Mouse (Mus musculus) left cerebral cortex, adult 18-20 months (tissue): ENCODE results near the gene Hsd17b12. TPM values are rescaled to one million over a fixed set of nuclear protein-coding genes. Genes with fewer than 3 reads are reported as not detected.

Experiments used
- DNase-seq, 2 experiments: peaks; one replicate each; pipeline ENCODE4 v3.0.0; 2021 to 2022; ENCODE audit warnings: low spot score in 2 of 2, mixed read lengths in 1 of 2
- microRNA-seq, 2 experiments: library from miRNA; unstranded; fragments of <30 nt; microRNA quantifications; one replicate each; pipeline ENCODE4 v1.2.0; 2021
- total RNA-seq, 2 experiments: library from RNA; stranded (reverse); gene quantifications; 2 replicates each; pipeline ENCODE4 v1.2.3; 2021

The Hsd17b12 gene
- total RNA-seq, 2 experiments from 2014 or later = 75.3 to 82.1 TPM

GRCm38 (mm10) chr2:94024637-94025036, 133.1 kb downstream of the Hsd17b12 start:
- no peak for DNase-seq

DNA sequence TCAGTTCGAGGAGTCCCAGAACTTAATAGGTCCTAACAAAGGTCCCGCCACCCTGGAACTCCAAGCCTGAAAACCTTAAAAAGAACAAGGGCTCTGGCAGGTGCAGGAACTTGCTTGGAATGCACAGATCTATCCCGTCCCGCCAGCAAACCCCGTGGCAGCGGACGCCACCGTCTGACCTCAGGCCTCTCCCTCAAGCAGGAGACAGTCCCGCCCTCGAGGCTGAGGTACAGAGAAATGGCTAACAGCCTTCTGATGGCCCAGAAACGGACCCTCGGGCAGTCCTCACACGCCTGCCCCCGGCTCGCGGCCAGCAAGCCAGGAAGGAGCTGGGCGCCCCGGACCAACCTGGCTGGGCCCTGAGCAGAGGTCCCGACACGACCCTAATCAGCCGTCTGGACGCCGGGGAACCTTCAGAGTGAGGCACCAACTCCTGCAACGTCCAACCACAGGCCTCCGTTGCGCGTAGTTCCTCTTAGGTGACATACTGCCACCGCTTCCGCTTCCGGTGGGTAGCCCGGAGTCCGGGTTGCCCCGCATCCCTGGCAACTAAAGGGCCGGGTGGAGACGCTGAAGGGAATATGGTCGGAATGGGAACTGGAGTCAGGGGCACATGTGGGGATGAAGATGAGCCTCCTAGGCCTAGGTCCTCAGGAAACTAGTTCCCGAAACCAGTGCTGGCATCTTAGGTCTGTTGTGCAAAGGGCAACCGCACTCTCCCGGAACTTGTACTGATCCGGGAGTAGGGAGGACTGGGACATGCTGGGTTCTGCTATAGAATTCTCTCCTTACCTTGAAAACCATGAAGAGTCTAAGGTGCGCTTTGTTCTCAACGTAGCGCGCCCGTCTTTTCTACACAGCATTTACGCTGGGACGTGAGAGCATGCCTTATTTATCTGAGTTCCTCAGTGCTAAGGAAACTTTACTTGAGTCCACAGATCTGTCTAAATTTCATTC, 147.2 kb downstream of the Hsd17b12 start, which contains the start of gene Alkbh3:
Gene Alkbh3 (minus strand): TSS at position 473 of the 957 bp plus-strand sequence.
- DNase-seq = peak; percentile 93 to 94

- peak; percentile 87 to 96 for DNase-seq
These were observed 155.4 kb downstream of the Hsd17b12 start for GRCm38 (mm10) chr2:94002331-94002730.

GRCm38 (mm10) chr2:94001918-94002317, 155.8 kb downstream of the Hsd17b12 start:
- DNase-seq = no peak

- no peak for DNase-seq
These were observed 156.4 kb downstream of the Hsd17b12 start for GRCm38 (mm10) chr2:94001411-94001810.

GRCm38 (mm10) chr2:93996254-93996653, 161.5 kb downstream of the Hsd17b12 start, which contains the start of gene Gm27027:
Gene Gm27027, minus strand, starts transcription at chr2:93996354.
- DNase-seq = no peak

DNA sequence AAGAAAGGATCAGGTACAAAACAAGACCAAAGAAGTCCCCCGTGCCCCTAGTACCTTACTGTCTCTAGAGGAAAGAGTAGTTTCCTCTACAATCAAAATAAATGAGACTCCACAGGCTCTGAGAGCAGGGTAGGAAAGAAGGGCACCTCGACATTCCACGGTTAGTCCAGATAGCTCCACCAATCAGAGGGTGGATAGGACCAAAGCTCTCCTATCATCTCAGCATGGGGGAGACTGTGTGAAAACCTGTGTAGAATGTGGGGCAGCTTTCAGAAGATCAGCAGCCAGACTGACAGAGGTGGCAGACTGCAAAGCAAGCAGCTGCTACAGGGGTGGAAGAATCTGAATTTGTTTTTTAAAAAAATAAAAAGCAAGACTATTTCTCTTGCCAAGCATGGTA, 165.0 kb downstream of the Hsd17b12 start:
- DNase-seq = no peak

- DNase-seq = no peak
These were observed 165.5 kb downstream of the Hsd17b12 start for GRCm38 (mm10) chr2:93992259-93992658.

DNA sequence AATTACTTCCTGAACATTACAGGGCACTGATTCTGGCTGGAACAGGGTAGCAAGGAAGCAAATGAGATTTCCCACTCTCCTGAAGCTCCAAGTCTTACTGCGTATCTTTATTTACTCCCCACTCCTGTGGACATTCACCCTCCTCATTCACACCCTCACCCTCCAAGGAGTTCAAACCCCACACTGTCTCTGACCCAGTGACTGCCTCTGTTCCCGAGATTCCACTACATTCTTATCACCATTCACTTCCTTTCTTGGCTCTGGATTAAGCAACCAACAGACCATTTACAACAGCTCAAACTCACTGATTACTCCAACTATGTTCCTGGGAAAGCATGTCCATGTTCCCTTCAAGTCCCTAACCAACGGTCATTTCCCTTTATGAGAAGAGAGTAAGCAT, 166.4 kb downstream of the Hsd17b12 start:
- DNase-seq = no peak

GRCm38 (mm10) chr2:93988440-93988839, 169.3 kb downstream of the Hsd17b12 start:
- no peak for DNase-seq

Small RNA genes within 50 kb of the gene (microRNA-seq; reads per million reads assigned to microRNA genes)
- 0 reads per million in 2 experiments for gene Gm23630

Other genes starting within 250 kb of the Hsd17b12 start
- 10 to 100 TPM; 54.6 to 63.1 TPM for gene Gm13889, start 200.8 kb downstream of the Hsd17b12 start, total RNA-seq
- gene Gm27027, start 161.6 kb downstream of the Hsd17b12 start, total RNA-seq = 1 to 10 TPM in 1 of 2 experiments, not detected in 1; 1.0 TPM
- gene Alkbh3, start 147.2 kb downstream of the Hsd17b12 start, total RNA-seq = 10 to 100 TPM; 24.1 to 28.0 TPM
- gene Ttc17, start 248.7 kb upstream of the Hsd17b12 start, total RNA-seq = 10 to 100 TPM; 33.7 to 34.2 TPM